Mouse (Mus musculus) inflammation-experienced regulatory T-cells, adult 6 months (primary cell): ENCODE measurements around the gene Mbnl1. TPM values are rescaled to one million over a fixed set of nuclear protein-coding genes. Genes with fewer than 3 reads are reported as not detected.

ENCODE experiments used
- ATAC-seq: one replicate; pipeline ENCODE4 v1.8.0; 2017
- polyA plus RNA-seq, 3 experiments: library from polyadenylated mRNA; unstranded; fragments of 100-300 nt; shearing (Covaris generic); gene quantifications; one replicate each; pipeline ENCODE4 v1.2.1; 2017

Gene Mbnl1
- polyA plus RNA-seq, 3 experiments from 2014 or later, result 763 to 996 (median 829) TPM

DNA sequence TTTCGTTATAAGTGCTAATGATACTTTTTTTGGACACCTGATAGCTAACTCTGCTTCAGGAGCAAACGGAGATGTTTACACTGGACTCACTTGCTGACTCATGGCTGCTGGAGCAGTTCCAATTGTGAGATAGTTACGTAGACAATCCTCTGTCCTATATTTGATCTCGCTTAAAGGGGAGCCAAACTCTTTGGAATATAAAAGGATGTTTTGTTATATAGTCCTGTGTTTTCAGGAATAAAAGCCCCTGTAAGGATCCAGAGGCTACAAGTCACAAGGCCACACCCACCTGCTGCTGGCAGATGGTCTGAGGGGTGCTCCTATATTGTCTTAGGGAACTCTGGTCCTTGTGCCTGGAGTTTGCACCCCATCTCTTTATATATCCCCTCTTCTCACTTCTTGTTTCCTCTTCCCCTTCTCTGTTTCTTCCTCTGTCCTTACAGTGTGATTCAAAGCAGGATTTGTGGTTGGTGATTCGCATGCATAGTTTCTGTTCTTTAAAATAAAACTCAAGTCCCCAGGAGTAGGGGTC, 97.9 kb downstream of the Mbnl1 start:
- ATAC-seq, result no peak

DNA sequence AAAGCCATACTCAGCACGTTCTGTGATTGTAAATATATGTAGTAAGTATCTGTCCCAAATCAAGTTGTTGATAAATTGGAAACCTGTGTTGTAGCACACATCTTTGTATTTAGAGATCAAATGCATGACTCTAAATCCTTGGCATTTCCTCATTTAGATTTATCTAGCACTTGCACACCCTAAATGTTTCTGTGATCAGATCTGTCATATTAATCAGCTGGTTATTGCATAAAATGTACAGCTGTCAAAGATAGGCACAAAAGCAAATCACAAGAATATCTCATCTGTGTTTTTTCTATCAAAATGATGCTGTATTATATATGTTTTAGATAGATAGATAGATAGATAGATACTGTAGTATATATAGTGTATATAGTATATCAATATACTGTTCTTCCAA, 98.9 kb downstream of the Mbnl1 start:
- no peak for ATAC-seq

DNA sequence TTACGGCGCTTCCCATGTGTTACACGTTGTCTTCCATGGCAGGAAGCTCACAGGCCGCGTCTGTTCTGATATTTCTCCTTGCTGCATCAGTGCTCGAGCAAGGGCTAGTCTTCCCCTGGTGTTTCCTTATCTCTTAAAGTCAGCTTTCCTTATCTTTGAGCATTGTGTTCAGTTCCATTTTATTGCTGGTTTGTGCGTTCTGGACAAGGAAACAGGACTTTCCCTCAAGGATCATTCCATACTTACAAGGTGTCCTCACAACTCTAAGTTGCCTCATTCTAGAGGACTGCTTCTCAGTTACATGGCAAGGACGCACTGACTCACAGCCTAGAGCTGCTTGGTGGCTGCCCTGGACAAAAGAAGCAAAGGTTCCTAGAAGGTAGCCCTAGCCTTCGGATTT, 101.6 kb downstream of the Mbnl1 start:
- ATAC-seq, result no peak

- no peak for ATAC-seq
Measured at GRCm38 (mm10) chr3:60574849-60575524, 102.4 kb downstream of the Mbnl1 start.

DNA sequence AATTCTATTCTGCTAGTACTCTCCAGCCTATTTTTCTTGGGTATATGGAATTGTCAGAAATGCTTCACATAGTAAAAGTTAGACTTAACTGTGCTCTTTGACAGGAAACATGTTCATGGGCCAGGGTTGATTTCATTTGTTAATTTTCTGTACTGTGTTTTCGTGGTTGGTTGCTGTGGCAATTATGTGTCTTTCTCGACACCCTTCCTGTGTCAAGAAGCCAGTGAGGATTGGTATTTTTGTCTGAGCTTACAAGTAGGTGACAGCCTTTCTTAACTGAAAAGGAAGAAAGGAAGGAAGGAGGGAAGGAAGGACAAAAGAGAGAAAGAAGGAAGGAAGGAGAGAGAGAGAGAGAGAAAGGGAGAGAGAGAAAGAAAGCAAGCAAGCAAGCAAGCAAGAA, 103.3 kb downstream of the Mbnl1 start:
- ATAC-seq, result peak; percentile 46

DNA sequence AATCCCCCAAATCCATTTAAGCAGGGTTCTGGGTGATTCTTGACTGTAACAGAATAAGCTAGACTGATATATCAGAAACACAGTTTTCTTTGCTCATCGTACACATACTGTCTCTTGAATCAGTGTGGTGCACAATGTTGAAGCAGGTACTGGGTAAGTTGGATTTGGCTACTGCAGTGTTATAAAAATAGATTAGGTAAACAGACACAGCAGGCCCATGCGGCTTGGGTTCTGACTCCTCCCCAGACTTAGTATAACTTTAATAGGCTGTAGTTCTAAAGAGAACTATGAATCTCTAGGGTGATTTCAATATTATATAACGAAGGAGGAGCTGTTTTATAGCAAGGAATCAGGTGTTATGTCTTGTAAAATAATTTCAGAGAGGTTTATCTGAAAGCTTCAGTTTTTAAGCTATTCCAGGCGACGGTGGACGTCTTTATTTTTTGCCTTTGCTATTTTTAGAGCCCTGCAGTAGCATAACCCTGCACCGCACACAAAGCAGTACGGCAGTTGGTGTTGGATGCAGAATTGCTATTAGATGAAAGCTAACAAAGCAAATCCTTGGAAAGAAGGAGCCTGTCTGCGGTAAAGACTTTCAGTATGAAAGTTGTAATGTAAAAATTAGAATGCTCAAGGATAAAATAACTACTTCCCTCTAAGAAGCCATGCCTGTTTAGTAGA, 103.9 kb downstream of the Mbnl1 start:
- ATAC-seq, result no peak

- ATAC-seq, result no peak
Measured at GRCm38 (mm10) chr3:60579880-60580279, 107.2 kb downstream of the Mbnl1 start.

DNA sequence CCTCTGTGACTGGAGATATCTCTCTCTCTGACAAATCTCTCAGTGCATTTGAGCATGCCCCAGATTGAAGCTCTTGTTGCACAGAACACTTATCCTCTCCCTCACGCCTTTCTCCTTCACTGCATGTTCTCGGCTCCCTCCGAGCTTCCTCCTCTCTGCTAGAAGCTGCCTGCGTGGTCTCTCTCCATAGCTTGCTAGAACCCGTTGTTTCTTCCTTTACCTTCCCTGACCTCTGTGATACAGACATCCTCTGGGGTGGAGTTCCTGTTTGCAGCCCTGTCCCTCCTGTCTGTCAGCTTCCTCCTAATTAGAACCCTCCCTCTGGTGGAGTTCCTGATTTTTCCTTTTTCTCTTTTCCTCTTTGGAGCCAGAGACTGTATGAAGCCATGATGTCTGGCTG, 108.1 kb downstream of the Mbnl1 start:
- ATAC-seq, result no peak

DNA sequence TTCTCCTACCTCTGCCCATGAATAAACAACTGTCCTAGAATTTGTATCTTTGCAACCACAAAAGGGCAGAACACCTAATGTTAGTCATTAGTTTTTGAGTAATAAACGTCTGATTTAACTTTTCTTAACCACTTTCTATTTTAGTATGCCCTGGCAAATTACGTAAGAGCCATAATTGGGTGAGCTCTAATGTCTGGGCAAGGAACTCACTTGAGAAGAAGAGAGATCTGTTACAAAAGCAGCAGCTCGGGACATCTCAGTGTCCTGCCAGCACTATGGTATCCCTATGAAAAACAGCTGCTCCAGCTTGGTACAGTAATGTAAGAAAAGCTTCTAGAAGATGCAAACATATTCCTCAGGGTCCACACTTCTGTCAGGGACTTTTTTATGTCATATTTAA, 109.5 kb downstream of the Mbnl1 start:
- ATAC-seq, result no peak

DNA sequence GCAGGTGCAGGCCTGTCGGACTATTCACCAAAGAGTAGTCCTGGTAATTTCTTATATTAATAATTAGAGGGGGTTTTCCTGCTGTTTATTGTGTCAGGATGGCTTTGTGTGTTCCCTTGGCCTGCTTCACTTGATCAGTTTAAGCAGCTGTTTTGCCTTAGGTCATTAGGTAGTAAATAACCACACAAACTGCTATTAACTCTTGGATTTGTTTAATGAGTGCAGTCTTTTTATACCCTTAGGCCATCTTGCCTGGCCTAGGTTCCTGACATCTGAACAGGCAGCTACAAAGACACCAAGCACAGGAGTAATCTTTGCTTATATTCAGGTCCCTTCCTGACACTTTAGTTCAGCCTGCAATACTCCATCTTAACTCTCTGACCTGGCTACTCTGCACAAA, 110.0 kb downstream of the Mbnl1 start:
- ATAC-seq, result no peak

- ATAC-seq, result no peak
Measured at GRCm38 (mm10) chr3:60584704-60585103, 112.1 kb downstream of the Mbnl1 start.

GRCm38 (mm10) chr3:60586046-60586445, 113.4 kb downstream of the Mbnl1 start:
- no peak for ATAC-seq

DNA sequence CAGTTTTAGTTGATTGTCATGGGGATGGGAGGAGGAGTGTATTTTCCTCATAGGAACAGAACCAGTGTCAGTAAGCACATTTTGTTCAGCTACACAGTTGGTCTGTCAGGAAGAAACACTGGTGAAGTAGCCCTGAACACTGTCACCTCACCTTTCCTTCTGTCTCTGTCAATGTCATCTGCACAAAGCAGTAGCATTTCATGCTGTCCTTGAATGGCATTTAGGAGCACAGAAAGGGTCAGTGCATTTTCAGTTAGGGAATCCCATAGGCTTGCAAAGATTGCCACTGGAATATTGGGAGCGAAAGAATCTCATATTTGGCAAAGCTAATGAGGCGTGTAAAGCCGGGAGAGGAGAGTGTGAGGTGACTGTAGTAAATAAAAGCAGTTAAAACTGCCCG, 114.5 kb downstream of the Mbnl1 start:
- ATAC-seq, result no peak

GRCm38 (mm10) chr3:60589361-60589760, 116.7 kb downstream of the Mbnl1 start:
- ATAC-seq, result peak; percentile 17

DNA sequence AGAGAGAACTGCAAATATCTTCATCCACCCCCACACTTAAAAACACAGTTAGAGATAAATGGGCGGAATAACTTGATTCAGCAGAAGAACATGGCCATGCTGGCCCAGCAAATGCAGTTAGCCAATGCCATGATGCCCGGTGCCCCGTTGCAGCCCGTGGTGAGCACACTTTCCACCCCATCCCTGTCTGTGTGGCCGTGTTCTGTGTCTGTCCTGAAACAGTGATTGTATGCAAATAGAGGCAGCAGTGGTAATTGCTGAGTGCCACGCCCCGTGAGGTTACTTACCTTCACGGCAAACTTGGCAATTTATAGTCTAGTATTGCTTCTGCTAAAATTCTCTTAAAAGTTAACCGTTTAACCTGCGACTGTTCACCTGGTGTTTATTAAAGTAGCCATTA, 123.0 kb downstream of the Mbnl1 start:
- no peak for ATAC-seq

GRCm38 (mm10) chr3:60596985-60597384, 124.4 kb downstream of the Mbnl1 start:
- ATAC-seq, result no peak

DNA sequence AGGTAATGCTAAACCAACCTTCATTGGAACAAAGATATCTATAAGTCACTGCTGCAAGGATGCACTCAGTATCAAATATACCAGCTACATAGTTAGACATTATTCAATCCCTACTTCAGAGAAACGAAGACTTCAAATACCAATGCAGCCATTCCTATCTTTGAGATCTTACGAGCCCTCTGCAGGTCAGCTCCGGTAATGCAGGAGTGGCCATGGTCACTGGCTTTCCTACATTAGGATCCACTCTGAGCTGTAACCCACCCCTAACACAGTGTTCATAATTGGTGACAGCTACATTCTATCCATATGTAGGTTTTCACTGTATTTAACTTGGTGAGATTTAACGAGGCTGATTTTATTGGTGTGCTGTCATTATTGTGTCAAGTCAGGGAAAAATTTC, 129.1 kb downstream of the Mbnl1 start:
- ATAC-seq, result peak; percentile 55

- peak; percentile 57 for ATAC-seq
Measured at GRCm38 (mm10) chr3:60602923-60603549, 130.4 kb downstream of the Mbnl1 start.

- ATAC-seq, result peak; percentile 22
Measured at GRCm38 (mm10) chr3:60603637-60604036, 131.0 kb downstream of the Mbnl1 start.

GRCm38 (mm10) chr3:60604205-60604604, 131.6 kb downstream of the Mbnl1 start:
- no peak for ATAC-seq

GRCm38 (mm10) chr3:60608952-60609403, 136.3 kb downstream of the Mbnl1 start:
- ATAC-seq, result peak; percentile 38

- peak; percentile 60 for ATAC-seq
Measured at GRCm38 (mm10) chr3:60611839-60612238, 139.2 kb downstream of the Mbnl1 start.

- ATAC-seq, result no peak
Measured at GRCm38 (mm10) chr3:60613121-60613520, 140.5 kb downstream of the Mbnl1 start.

- ATAC-seq, result no peak
Measured at GRCm38 (mm10) chr3:60614516-60614915, 141.9 kb downstream of the Mbnl1 start.
